Mouse (Mus musculus) hindbrain, embryonic 10.5 days (tissue): ENCODE measurements around the gene Spsb3. TPM values are rescaled to one million over a fixed set of nuclear protein-coding genes. Genes with fewer than 3 reads are reported as not detected.

ENCODE experiments used
- polyA plus RNA-seq: library from polyadenylated mRNA; unstranded; fragments of >200 nt; fragmentation: Nextera tagmentation; extraction: Ambion mirVana; gene quantifications from 2 replicates; pipeline ENCODE4 v1.2.1, GENCODE M21; 2016

The Spsb3 gene
- polyA plus RNA-seq, 1 experiment from 2014 or later: 53.4 TPM

Other genes starting within 250 kb of the Spsb3 start
- gene Slc9a3r2, start 236.3 kb upstream of the Spsb3 start, polyA plus RNA-seq: 34.2 and 39.2 TPM in 2 replicates
- gene Npw, start 228.2 kb upstream of the Spsb3 start, polyA plus RNA-seq: not detected in 2 replicates
- gene Zfp598, start 217.0 kb upstream of the Spsb3 start, polyA plus RNA-seq: 26.2 and 28.6 TPM in 2 replicates
- 9.2 and 15.1 TPM in 2 replicates for gene Syngr3, start 196.7 kb upstream of the Spsb3 start, polyA plus RNA-seq
- 49.7 and 50.9 TPM in 2 replicates for gene Gfer, start 190.5 kb upstream of the Spsb3 start, polyA plus RNA-seq
- gene Noxo1, start 190.4 kb upstream of the Spsb3 start, polyA plus RNA-seq: 1.5 and 1.8 TPM in 2 replicates
- gene Tbl3, start 179.0 kb upstream of the Spsb3 start, polyA plus RNA-seq: 133 and 140 TPM in 2 replicates
- 0.22 TPM in 2 replicates for gene Rnf151, start 168.6 kb upstream of the Spsb3 start, polyA plus RNA-seq
- gene Rps2, start 168.5 kb upstream of the Spsb3 start, polyA plus RNA-seq: 1,403 and 1,781 TPM in 2 replicates
- 212 and 240 TPM in 2 replicates for gene Ndufb10, start 162.2 kb upstream of the Spsb3 start, polyA plus RNA-seq
- gene Rpl3l, start 158.8 kb upstream of the Spsb3 start, polyA plus RNA-seq: not detected in 2 replicates
- 21.4 and 23.4 TPM in 2 replicates for gene Msrb1, start 150.0 kb upstream of the Spsb3 start, polyA plus RNA-seq
- gene Hs3st6, start 133.7 kb upstream of the Spsb3 start, polyA plus RNA-seq: 1.5 and 2.0 TPM in 2 replicates
- 0.10 TPM in 1 of 2 replicates, not detected in the other for gene Meiob, start 82.4 kb upstream of the Spsb3 start, polyA plus RNA-seq
- gene Hagh, start 46.5 kb upstream of the Spsb3 start, polyA plus RNA-seq: 30.7 and 34.3 TPM in 2 replicates
- 18.4 and 20.7 TPM in 2 replicates for gene Fahd1, start 36.3 kb upstream of the Spsb3 start, polyA plus RNA-seq
- gene Igfals, start 20.6 kb upstream of the Spsb3 start, polyA plus RNA-seq: 0.58 and 0.65 TPM in 2 replicates
- gene Nubp2, start 294 bp upstream of the Spsb3 start, polyA plus RNA-seq: 90.0 and 95.5 TPM in 2 replicates
- 30.8 and 36.3 TPM in 2 replicates for gene Eme2, start 8.4 kb downstream of the Spsb3 start, polyA plus RNA-seq
- 96.7 and 102 TPM in 2 replicates for gene Mrps34, start 8.5 kb downstream of the Spsb3 start, polyA plus RNA-seq
- gene Nme3, start 9.9 kb downstream of the Spsb3 start, polyA plus RNA-seq: 44.7 and 46.5 TPM in 2 replicates
- gene Mapk8ip3, start 50.3 kb downstream of the Spsb3 start, polyA plus RNA-seq: 51.4 and 61.7 TPM in 2 replicates
- gene Jpt2, start 74.0 kb downstream of the Spsb3 start, polyA plus RNA-seq: 358 and 426 TPM in 2 replicates
- 7.9 and 9.1 TPM in 2 replicates for gene Cramp1l, start 129.1 kb downstream of the Spsb3 start, polyA plus RNA-seq
- 25.1 and 31.7 TPM in 2 replicates for gene Ift140, start 129.4 kb downstream of the Spsb3 start, polyA plus RNA-seq
- 13.0 and 13.7 TPM in 2 replicates for gene Tmem204, start 196.9 kb downstream of the Spsb3 start, polyA plus RNA-seq
- gene Telo2, start 229.3 kb downstream of the Spsb3 start, polyA plus RNA-seq: 49.9 and 52.3 TPM in 2 replicates
- gene Ptx4, start 234.1 kb downstream of the Spsb3 start, polyA plus RNA-seq: not detected in 2 replicates
- gene Clcn7, start 246.7 kb downstream of the Spsb3 start, polyA plus RNA-seq: 23.5 and 24.7 TPM in 2 replicates